Mouse (Mus musculus) midbrain, postnatal 0 days (tissue): ENCODE data around the gene Grid2ip. TPM values are rescaled to one million over a fixed set of nuclear protein-coding genes. Genes with fewer than 3 reads are reported as not detected.

ENCODE experiments used
- ATAC-seq: fragments of 200-750 bp; cut with Nextera tagmentation; 2 replicates; pipeline ENCODE4 v1.8.0; 2017; ENCODE audit warnings: moderate number of reproducible peaks, mild to moderate bottlenecking, moderate TSS enrichment, moderate library complexity; ENCODE audit not compliant: low FRiP score
- DNase-seq: peaks from one replicate; pipeline ENCODE4 v3.0.0-alpha.2; 2015; ENCODE audit warnings: low spot score
- H3K27ac ChIP-seq: fragments of 300-500 bp; sonication (generic); 2 replicates; pipeline ENCODE4 v1.5.1; 2014; ENCODE audit warnings: low read depth, mild to moderate bottlenecking, low read length, mixed read lengths
- H3K27me3 ChIP-seq: fragments of 300-500 bp; sonication (generic); 2 replicates; pipeline ENCODE4 v1.6.1; 2014; ENCODE audit warnings: low read length, control low read depth, mixed read lengths; ENCODE audit not compliant: insufficient read depth
- H3K36me3 ChIP-seq: fragments of 300-500 bp; sonication (generic); 2 replicates; pipeline ENCODE4 v1.6.1; 2014; ENCODE audit warnings: low read length, control low read depth, mixed read lengths; ENCODE audit not compliant: insufficient read depth
- H3K4me1 ChIP-seq: fragments of 300-500 bp; sonication (generic); 2 replicates; pipeline ENCODE4 v1.6.1; 2014; ENCODE audit warnings: mild to moderate bottlenecking, control low read depth, antibody characterized with exemption, low read length, mixed read lengths; ENCODE audit not compliant: insufficient read depth
- H3K4me2 ChIP-seq: fragments of 300-500 bp; sonication (generic); 2 replicates; pipeline ENCODE4 v1.6.1; 2014; ENCODE audit warnings: low read depth, mild to moderate bottlenecking, low read length, mixed read lengths; ENCODE audit not compliant: poor library complexity, severe bottlenecking
- H3K4me3 ChIP-seq: fragments of 300-500 bp; sonication (generic); 2 replicates; pipeline ENCODE4 v1.5.1; 2014; ENCODE audit warnings: low read depth, mild to moderate bottlenecking, low read length, moderate library complexity
- H3K9ac ChIP-seq: fragments of 300-500 bp; sonication (generic); replicated peaks from 2 replicates; pipeline ENCODE4 v1.6.1; 2014; ENCODE audit warnings: mild to moderate bottlenecking, low read length, moderate library complexity, mixed read lengths; ENCODE audit not compliant: poor library complexity, severe bottlenecking
- H3K9me3 ChIP-seq: fragments of 300-500 bp; sonication (generic); 2 replicates; pipeline ENCODE4 v1.6.1; 2016; ENCODE audit warnings: low read length, control low read depth
- CTCF ChIP-seq: IDR thresholded peaks from 2 replicates; pipeline ENCODE4 v1.5.1; 2016; ENCODE audit warnings: antibody characterized with exemption, mild to moderate bottlenecking
- WGBS: fragments of 180-500 bp; shearing (Covaris S2); extraction: QIAGEN DNeasy Blood & Tissue Kit; methylation state at CpG from one replicate; pipeline ENCODE4 v1.1.7; 2014; 5-methylcytosine and 5-hydroxymethylcytosine counted together
- polyA plus RNA-seq: library from polyadenylated mRNA; unstranded; fragments of >200 nt; fragmentation: Nextera tagmentation; extraction: Ambion mirVana; gene quantifications from 2 replicates; pipeline ENCODE4 v1.2.1, GENCODE M21; 2015
- total RNA-seq: library from RNA; depleted of rRNA; stranded (reverse); fragments of >200 nt; gene quantifications from 2 replicates; pipeline ENCODE4 v1.2.3, GENCODE M21; 2014

Grid2ip gene
- total and polyA plus RNA-seq, 2 experiments from 2014 or later = 0.60 to 2.8 TPM

GRCm38 (mm10) chr5:143409239-143409638 lies 52.1 kb downstream of the Grid2ip start:
- DNase-seq (no peak), ATAC-seq (no peak)
- Histone ChIP-seq H3K4me3 (no peak overlapping the region), H3K9ac (no peak overlapping the region), H3K36me3 (peaks cover 14% of the 10 kb centered on the region; the same call in 1 of the 2 replicates), H3K4me1 (peaks cover 7% of the 10 kb centered on the region; the same call in 1 of the 2 replicates), H3K4me2 (no peak overlapping the region), H3K9me3 (no peaks in the 10 kb centered on the region), H3K27me3 (no peaks in the 10 kb centered on the region), H3K27ac (no peak overlapping the region)
- WGBS = 82% methylated on average over 3 of the region's 3 CpGs
- no peak for TF ChIP-seq CTCF

GRCm38 (mm10) chr5:143410841-143411395 lies 53.8 kb downstream of the Grid2ip start:
- no peak for ATAC-seq
- Histone ChIP-seq H3K9ac (no peak overlapping the region), H3K9me3 (no peaks in the 10 kb centered on the region), H3K36me3 (peaks cover 18% of the 10 kb centered on the region; the same call in 1 of the 2 replicates), H3K27ac (no peak overlapping the region), H3K4me3 (no peak overlapping the region), H3K4me1 (no peaks in the 10 kb centered on the region), H3K27me3 (no peaks in the 10 kb centered on the region), H3K4me2 (no peak overlapping the region)
- no peak for TF ChIP-seq CTCF
- no peak for DNase-seq
- 87% methylated on average over 4 of the region's 4 CpGs for WGBS

GRCm38 (mm10) chr5:143421484-143421883 lies 64.3 kb downstream of the Grid2ip start:
- no peak for ATAC-seq
- no peak for DNase-seq
- 77% methylated on average over 4 of the region's 4 CpGs for WGBS
- Histone ChIP-seq H3K27ac (no peak overlapping the region), H3K36me3 (peaks cover 28% of the 10 kb centered on the region), H3K4me3 (no peak overlapping the region), H3K9ac (no peak overlapping the region), H3K27me3 (no peaks in the 10 kb centered on the region), H3K4me1 (no peaks in the 10 kb centered on the region), H3K9me3 (no peaks in the 10 kb centered on the region), H3K4me2 (no peak overlapping the region)
- no peak for TF ChIP-seq CTCF

- no peaks in the 10 kb centered on the region for H3K9me3 ChIP-seq
- DNase-seq (no peak), ATAC-seq (no peak)
- TF ChIP-seq CTCF = peak; percentile 29; the same call in 1 of the 2 replicates
- H3K36me3 ChIP-seq = peaks cover 28% of the 10 kb centered on the region
- H3K27me3 ChIP-seq = no peaks in the 10 kb centered on the region
- no peak overlapping the region for H3K4me3 ChIP-seq
- H3K4me1 ChIP-seq = no peaks in the 10 kb centered on the region
- H3K4me2 ChIP-seq = no peak overlapping the region
- WGBS = 86% methylated on average over 4 of the region's 4 CpGs
- no peak overlapping the region for H3K27ac ChIP-seq
- H3K9ac ChIP-seq = no peak overlapping the region
These were observed 65.9 kb downstream of the Grid2ip start for GRCm38 (mm10) chr5:143422990-143423389.

- DNase-seq (peak; percentile 56), ATAC-seq (no peak)
- no peaks in the 10 kb centered on the region for H3K9me3 ChIP-seq
- WGBS = 28% methylated on average over 6 of the region's 6 CpGs
- no peak overlapping the region for H3K9ac ChIP-seq
- no peak overlapping the region for H3K4me3 ChIP-seq
- no peak overlapping the region for H3K4me2 ChIP-seq
- peak; percentile 79 for TF ChIP-seq CTCF
- no peaks in the 10 kb centered on the region for H3K27me3 ChIP-seq
- H3K27ac ChIP-seq = no peak overlapping the region
- H3K4me1 ChIP-seq = no peaks in the 10 kb centered on the region
- peaks cover 22% of the 10 kb centered on the region for H3K36me3 ChIP-seq
These were observed 66.9 kb downstream of the Grid2ip start for GRCm38 (mm10) chr5:143423899-143424519.

GRCm38 (mm10) chr5:143434421-143434820 lies 77.3 kb downstream of the Grid2ip start:
- Histone ChIP-seq H3K27ac (no peak overlapping the region), H3K4me1 (no peaks in the 10 kb centered on the region), H3K36me3 (no peaks in the 10 kb centered on the region), H3K9ac (no peak overlapping the region), H3K4me3 (no peak overlapping the region), H3K27me3 (no peaks in the 10 kb centered on the region), H3K9me3 (no peaks in the 10 kb centered on the region), H3K4me2 (no peak overlapping the region)
- DNase-seq (peak; percentile 70), ATAC-seq (no peak)
- WGBS = 8% methylated on average over 4 of the region's 4 CpGs
- TF ChIP-seq CTCF = peak; percentile 83
